Mouse (Mus musculus) layer of hippocampus, adult 18-20 months (tissue): ENCODE results near the gene Iscu. TPM values are rescaled to one million over a fixed set of nuclear protein-coding genes. Genes with fewer than 3 reads are reported as not detected.
"Not testable (repeated sequence)": the region's sequence is repeated elsewhere in the genome, so short reads cannot be mapped to it uniquely, and the experiment has no call there.

Source experiments
- DNase-seq, 2 experiments: peaks; one replicate each; pipeline ENCODE4 v3.0.0; 2022; ENCODE audit warnings: low spot score in 2 of 2
- total RNA-seq, 2 experiments: library from RNA; stranded (reverse); gene quantifications; 2 replicates each; pipeline ENCODE4 v1.2.3; 2021

Iscu gene
- total RNA-seq, 2 experiments from 2014 or later: 128 to 132 TPM

GRCm38 (mm10) chr5:113784104-113784503 is 11.6 kb downstream of the Iscu start:
- not testable (repeated sequence) for DNase-seq

DNA sequence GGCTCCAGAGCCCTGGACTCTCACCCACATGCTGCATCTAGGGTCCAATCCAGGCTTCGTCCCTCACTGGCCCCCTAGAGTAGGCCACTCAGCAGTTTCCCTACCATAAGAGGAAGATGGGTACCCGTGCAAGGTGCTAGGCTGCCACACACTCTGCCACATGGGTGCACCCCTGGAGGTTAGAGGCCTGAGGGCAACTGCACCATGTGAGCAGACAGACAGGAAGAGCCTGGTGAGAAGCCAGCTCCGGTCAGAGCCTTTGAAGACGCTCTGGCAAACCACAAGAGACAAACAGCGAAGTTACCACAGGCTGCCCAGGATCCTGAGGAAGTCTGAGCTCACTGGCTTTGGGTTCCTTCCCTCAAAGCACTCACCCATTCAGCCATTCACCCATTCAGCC is 14.4 kb downstream of the Iscu start:
- no peak for DNase-seq

DNA sequence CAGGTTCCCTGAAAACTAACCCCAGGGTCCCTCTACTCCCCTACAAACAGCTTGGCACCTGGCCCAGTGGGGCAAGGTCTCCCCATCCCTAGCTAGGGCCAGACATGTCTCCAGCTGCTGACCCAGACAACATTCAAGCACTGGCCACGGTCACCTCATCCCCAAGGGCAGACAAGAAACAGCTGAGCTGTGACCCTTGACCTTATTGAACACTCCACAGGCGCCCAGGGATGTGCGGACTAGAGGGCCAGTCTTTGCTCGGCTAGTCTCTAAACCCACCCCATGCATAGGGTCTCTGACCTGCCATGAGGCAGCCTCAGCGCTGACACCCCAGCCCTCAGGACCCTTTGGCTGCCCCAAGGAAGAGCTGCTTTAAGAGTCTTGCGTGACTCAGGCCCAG is 16.1 kb downstream of the Iscu start:
- no peak for DNase-seq

GRCm38 (mm10) chr5:113789075-113789788 is 16.7 kb downstream of the Iscu start:
- no peak for DNase-seq

- no peak for DNase-seq
Measured at GRCm38 (mm10) chr5:113790453-113791196, 18.1 kb downstream of the Iscu start.

DNA sequence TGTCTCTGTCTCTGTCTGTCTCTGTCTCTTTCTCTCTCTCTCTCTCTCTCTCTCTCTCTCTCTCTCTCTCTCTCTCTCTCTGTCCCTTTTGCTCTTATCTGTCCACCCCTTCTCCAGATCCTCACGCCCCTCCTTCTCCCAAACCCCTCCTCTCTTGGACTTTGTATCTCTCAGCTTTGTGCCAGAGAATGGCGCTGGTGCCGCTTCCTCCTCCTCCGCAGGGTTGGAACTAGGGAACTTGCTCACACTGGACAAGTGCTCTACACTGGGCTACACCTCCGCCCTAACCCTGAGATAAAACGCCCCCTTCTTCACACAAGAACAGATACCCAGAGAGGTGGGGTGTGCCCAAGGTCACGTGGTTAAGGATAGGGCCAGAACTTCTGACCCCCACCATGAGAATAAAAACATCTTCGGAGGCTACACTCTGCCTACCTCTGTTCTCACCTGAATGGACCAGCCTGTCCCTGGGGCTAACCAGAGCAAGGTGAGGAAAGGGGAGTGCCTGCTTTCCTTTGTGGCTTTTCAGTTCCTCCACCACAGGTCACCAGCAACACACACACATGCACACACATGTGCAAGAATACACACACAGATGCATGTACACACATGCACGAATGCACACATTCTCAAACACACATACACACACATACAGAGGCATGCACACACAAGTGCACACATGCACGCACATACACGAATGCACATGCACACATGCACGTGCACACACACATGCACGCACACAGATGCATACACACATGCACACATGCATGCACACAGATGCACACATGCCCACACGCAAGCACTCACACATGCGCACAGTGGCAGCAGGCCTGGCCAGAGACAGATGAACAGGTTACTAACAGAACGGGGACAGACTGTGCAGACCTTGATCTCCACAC is 18.9 kb downstream of the Iscu start:
- no peak for DNase-seq

GRCm38 (mm10) chr5:113796401-113797148 is 24.0 kb downstream of the Iscu start:
- DNase-seq: no peak

DNA sequence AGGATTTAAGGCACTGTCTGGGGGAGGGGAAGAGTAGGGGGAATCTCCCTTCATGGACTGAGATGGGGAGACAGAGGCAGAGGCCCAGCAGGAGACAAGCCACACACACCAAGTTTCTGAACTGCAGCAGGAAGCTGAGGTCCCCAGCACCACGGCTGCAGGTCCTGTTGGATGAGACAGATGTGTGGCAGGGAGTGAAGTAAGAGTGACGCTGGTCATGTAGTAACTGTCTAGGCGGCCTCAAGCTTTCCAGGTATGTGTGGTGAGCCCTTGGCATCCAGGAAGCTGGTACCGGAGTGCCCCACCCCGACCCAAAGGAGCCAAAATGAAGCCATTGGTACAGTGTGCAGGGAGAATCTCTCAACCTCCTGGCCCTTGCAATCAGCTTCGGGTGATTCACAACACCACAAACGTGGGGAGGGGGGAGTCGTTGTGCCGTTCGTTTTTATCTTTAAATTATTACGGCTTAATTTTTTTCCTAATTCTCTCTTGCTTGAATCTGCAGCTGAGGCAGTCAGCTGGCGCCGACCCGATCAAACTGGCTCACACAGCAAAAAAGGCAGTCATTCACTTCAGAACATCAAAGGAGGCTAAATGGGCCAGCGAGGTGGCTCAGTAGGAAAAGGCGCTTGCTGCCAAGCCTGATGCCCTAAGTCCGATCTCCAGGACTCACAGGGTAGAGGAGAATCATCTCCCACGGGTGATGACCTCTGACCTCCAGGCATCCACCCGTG is 24.8 kb downstream of the Iscu start:
- no peak for DNase-seq

- no peak for DNase-seq
Measured at GRCm38 (mm10) chr5:113798525-113798924, 26.0 kb downstream of the Iscu start.

DNA sequence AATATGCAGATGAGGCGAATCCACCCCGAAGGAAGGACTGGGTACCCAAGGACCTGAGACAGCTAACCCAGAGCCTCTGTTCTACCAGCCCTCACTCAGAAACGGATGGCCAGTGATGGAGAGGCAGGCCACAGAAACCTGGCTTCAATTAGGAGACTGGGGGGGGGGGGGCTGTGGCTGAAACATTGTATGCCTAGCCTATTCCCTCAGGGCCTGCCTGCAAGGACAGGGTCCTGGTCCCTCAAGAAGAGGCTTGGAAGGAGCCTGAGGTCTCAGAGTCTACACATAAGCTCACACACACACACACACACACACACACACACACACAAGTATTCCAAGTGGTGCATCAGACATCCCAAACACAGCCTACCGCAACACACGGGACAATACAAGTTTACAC is 27.1 kb downstream of the Iscu start:
- no peak for DNase-seq

DNA sequence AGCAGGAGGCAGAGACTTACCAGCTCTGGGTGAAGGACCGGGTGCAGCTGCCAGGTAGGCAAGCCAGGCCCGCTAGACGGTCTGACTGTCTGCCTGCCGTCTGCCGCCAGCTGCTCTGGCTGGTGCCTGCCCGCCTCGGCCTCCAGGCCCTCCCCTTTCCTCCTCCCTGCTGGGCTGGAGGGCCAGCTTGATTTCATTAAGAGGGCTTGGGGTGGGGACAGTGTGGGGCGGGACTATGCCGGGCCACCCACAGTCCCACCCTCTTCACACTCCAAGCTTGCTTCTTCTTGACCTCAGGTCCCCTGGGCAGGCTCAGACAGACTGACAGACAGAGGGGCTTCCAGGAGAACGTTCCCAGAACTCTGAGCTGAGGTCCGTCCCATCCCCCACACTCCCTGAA is 27.7 kb downstream of the Iscu start, which contains the start of gene Tmem119:
Gene Tmem119 (minus strand): TSS at position 237 of the 400 bp plus-strand sequence.
- no peak for DNase-seq

- no peak for DNase-seq
Measured at GRCm38 (mm10) chr5:113804395-113804966, 31.9 kb downstream of the Iscu start.

DNA sequence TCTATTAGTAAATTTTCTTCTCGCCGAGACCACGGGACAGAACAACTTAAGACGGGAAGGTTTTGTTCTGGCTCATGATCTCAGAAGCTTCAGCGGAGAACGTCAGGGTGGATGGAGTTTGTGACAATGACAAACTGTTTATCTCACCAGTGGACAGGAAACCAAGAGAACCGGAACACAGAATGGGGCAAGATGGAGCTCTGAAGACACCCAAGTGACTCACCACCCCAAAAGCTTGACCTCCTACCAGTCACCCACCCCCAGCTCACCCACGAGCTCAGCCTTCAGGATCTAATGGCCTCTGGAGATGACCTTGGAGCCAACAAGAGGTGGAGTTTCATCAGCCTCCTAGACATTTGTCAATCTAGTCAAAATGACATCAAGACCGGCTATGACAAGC is 32.8 kb downstream of the Iscu start:
- DNase-seq: no peak

DNA sequence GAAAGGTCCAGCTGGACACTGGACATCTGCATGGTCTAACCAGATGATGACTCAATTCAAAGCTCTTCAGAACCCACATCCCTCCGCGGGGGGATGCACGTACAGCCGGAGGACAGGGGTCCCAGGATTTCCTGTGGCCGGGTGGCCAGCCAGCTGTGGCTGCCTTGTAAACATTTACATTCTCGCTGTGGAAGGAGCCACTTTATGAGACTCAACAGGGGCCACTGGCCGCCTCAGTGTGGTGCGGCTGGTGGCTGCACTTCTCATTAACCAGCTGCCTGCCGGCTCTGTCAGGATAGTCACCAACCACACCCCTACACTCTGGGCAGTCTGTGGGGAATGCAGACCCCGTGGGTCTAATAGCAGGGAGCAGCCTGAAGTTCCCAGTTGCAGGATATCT is 33.9 kb downstream of the Iscu start:
- no peak for DNase-seq

- no peak for DNase-seq
Measured at GRCm38 (mm10) chr5:113807712-113808111, 35.2 kb downstream of the Iscu start.

DNA sequence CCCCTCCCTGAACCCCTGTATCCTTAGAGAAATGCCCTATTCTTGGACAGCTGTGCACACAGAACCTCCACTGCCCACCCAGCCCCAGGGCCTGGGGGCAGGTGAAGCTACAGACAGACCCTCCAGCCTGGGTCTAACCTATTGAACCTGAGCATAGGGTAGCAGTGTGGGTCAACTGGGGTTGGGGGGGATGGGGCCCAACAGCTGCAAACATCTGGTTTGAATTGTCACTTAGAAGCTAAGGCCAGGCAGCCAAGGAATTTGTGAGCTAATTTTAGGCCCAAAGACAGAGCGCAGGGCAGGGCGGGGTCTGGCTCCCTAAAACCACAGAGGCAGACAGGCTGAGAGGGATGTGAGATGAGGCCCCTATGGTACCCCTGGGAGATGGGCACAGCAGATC is 35.6 kb downstream of the Iscu start:
- DNase-seq: no peak

DNA sequence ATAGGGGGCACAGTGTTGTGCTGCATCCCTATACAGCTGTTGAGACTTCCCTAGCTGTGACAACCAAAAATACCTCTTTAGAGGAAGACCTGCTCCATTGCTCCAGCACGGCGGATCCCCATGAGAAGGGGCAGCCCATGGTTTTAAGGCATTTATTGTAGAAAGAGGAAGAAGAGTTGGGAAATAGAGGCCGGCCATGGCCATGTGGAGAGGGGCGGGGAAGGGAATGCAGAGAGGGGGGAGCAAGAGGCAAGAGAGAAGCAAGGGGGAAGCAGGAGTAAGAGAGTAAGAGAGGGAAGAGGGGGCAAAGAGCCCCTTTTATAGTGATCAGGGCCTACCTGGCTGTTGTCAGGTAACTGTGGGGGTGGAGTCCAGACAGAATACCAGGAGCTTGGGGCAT is 37.6 kb downstream of the Iscu start:
- DNase-seq: no peak

GRCm38 (mm10) chr5:113811824-113812420 is 39.4 kb downstream of the Iscu start:
- DNase-seq: not testable (repeated sequence)

GRCm38 (mm10) chr5:113812638-113813037 is 40.1 kb downstream of the Iscu start:
- no peak for DNase-seq
